Mouse (Mus musculus) gastrocnemius, postnatal 14 days (tissue): ENCODE data around the gene Ccdc184. TPM values are rescaled to one million over a fixed set of nuclear protein-coding genes. Genes with fewer than 3 reads are reported as not detected.

ENCODE experiments used
- DNase-seq: peaks from one replicate; pipeline ENCODE4 v3.0.0; 2021; ENCODE audit warnings: mixed read lengths
- intact Hi-C: fragments of 180-260 bp; cut with DNase I; formaldehyde crosslinking; loops from one replicate; pipeline ENCODE4 v1.15.1; 2025; ENCODE audit warnings: low total_unique reads
- total RNA-seq, 2 experiments: library from RNA; stranded (reverse); gene quantifications; 2 replicates each; pipeline ENCODE4 v1.2.3; 2021

The Ccdc184 gene
- total RNA-seq, 2 experiments from 2014 or later = not detected

- intact Hi-C loops = loop anchor here (5.0 kb wide), 1 partner anchor 208 kb away; no protein-coding TSS in a partner anchor
- no peak for DNase-seq
Measured at GRCm38 (mm10) chr15:98184456-98184855, 17.5 kb downstream of the Ccdc184 start.

- no peak for DNase-seq
- intact Hi-C loops = no loop called here
Measured at GRCm38 (mm10) chr15:98195442-98195841, 28.5 kb downstream of the Ccdc184 start, which contains the start of gene Olfr288. Gene Olfr288, minus strand, starts transcription at chr15:98195542.

- DNase-seq = no peak
- intact Hi-C loops = no loop called here
Measured at GRCm38 (mm10) chr15:98209676-98210075, 42.7 kb downstream of the Ccdc184 start.

- no peak for DNase-seq
- intact Hi-C loops = no loop called here
Measured at GRCm38 (mm10) chr15:98213336-98213870, 46.4 kb downstream of the Ccdc184 start.

- intact Hi-C loops = no loop called here
- DNase-seq = no peak
Measured at GRCm38 (mm10) chr15:98214130-98214529, 47.2 kb downstream of the Ccdc184 start.

Other genes starting within 250 kb of the Ccdc184 start
- 1 to 10 TPM; 8.0 to 8.7 TPM for gene Tmem106c, start 203.0 kb upstream of the Ccdc184 start, total RNA-seq
- gene Col2a1, start 162.5 kb upstream of the Ccdc184 start, total RNA-seq = 10 to 100 TPM; 21.8 to 23.5 TPM
- 1,000 to 10,000 TPM; 1,399 to 1,520 TPM for gene Pfkm, start 74.6 kb upstream of the Ccdc184 start, total RNA-seq
- gene Senp1, start 73.4 kb upstream of the Ccdc184 start, total RNA-seq = 1 to 10 TPM; 6.8 to 7.0 TPM
- gene Asb8, start 1.5 kb upstream of the Ccdc184 start, total RNA-seq = 100 to 1,000 TPM; 146 to 157 TPM
- gene Olfr288, start 28.4 kb downstream of the Ccdc184 start, total RNA-seq = not detected
- gene Gm44579, start 53.8 kb downstream of the Ccdc184 start, total RNA-seq = not detected
- not detected for gene Olfr287, start 53.9 kb downstream of the Ccdc184 start, total RNA-seq
- not detected for gene Olfr286, start 67.3 kb downstream of the Ccdc184 start, total RNA-seq
- not detected for gene H1fnt, start 90.1 kb downstream of the Ccdc184 start, total RNA-seq
- 10 to 100 TPM; 12.3 to 14.9 TPM for gene Zfp641, start 129.0 kb downstream of the Ccdc184 start, total RNA-seq
- not detected for gene Olfr285, start 150.2 kb downstream of the Ccdc184 start, total RNA-seq
- not detected for gene Olfr284, start 173.8 kb downstream of the Ccdc184 start, total RNA-seq
- not detected for gene Olfr283, start 213.8 kb downstream of the Ccdc184 start, total RNA-seq